Mouse (Mus musculus): ENCODE measurements around the gene Ush2a.

Ush2a gene

GRCm38 (mm10) chr1:188387820-188388471 is 126.1 kb downstream of the Ush2a start:
- DNase-seq, result peak in 1 of 2 experiments; percentile 15

DNA sequence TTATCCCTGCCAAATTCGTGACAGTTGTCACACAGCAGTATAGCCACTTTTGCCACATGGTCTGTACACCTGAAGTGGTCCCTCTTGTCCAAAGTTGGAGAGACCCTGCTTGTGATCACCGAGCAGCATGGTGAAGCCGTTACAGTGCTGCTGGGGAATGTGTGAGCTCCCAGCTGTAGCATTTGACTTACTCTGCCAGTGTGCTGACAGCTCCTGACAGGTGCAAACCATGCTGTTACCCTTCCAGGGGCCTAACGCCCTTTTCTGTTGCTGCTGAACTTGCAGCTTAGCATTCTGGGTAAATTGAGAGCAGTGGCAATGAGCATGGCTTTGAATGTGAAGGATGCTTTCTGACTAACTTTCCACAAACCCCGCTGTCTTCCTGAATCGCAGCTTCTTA is 128.3 kb downstream of the Ush2a start:
- DNase-seq, result no peak

DNA sequence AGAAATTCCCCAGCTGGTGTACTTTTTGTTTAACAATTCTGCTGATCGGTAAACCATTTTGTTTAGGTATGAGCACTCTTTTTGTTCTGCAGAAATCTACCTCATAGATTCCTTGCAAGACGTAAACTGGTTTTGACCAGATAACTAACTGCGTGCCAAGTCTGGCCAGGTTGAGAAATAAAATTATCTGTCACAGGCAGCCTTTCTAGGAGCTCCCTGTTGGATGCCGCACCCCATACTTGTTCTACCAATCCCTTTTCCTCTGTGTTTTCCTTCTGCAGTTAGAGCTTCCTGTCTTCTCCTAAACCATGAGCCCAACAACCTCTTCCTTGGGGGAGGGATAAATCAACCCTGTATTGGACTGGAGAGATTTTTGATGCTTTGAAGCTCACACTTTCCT is 145.4 kb downstream of the Ush2a start:
- DNase-seq, result no peak

GRCm38 (mm10) chr1:188407613-188408386 is 146.0 kb downstream of the Ush2a start:
- DNase-seq, result no peak

DNA sequence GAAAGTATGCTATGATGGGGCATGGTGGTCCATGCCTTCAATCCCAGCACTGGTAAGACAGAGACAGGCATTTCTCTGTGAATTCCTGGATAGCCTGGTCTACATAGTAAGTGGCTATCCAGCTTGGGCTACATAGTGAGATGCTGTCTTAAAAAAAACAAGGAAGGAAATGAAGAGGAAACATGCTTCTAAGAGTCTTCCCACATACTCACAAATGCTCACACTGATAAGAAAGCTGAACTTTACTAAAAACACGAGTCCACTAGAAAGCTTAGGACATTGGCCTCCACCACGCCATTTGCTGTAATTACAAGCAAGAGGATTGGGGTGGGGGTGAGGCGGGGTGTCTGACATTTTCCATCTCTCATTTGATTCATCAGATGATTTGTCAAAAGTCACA is 148.7 kb downstream of the Ush2a start:
- no peak for DNase-seq

DNA sequence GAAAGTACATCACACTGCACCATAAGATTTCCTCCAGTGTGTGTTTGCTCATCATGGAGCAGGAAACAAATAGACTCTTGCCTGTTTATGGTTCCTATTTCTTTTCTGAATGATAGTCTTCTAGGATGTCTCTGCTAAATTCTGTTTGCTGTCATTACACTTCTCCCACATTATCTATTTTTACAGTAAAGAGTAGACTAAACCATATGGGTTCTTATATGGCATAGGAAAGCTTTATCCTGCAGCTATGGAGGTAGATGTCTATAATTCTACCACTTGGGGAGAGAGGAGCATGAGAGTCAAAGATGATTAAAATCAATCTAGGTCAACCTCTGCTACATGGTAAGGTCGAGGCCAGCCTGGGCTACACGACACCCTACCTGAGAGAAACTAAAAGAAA is 158.7 kb downstream of the Ush2a start:
- no peak for DNase-seq

GRCm38 (mm10) chr1:188428172-188428571 is 166.3 kb downstream of the Ush2a start:
- DNase-seq, result no peak

- DNase-seq, result peak; percentile 2 to 6
Measured at GRCm38 (mm10) chr1:188430689-188431088, 168.9 kb downstream of the Ush2a start.

DNA sequence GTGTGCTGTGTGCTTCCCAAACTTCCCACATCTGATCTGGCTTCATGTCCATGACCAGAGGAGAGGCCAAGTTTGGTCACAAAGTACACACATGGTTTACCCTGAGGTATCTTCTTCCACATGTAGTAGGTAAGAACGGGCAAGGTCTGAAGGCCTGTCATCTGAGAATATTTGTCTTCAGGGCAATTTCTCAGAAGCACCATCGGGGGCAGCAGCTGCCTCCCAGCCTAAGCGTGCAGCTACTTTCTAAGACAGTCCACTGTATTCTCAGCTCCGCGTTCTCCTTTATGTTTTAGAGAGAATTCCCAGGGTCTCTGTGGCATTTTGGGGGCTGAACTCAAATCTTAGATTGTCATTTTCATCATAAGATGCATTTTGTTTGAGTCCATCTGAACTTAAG is 186.1 kb downstream of the Ush2a start:
- DNase-seq, result no peak

DNA sequence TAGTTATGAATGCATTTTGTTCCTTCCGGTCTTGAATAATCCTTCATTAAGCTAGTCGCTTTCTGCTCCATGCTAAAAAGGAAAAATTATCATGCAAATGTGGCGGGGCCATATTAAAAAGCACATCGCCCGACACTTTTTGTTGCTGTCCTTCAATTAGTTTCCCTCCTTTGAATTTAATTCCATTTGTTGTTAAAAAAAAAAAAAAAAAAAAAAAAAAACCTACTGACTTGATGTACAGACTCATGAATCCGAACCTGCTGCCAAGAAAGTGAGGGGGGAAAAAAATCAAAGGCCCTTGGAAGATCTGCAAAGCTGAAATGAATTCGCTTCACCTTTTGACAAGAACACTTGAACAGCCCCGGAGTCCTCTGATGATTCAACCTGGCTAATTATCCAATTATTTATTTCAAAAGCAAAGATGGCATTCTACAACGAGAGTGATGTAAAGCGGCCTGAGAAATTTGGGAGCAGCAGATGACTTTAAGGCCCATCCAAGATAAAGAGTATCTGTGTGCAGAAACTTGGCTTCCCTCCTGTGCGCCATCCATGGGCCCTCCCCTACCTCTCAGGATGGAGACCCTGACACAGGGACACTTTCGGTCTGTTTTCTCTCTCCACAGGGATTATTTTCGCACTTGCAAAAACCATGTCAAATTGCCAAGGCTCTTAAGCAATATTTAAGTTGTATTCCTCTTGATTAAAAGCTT is 194.8 kb downstream of the Ush2a start:
- peak in 1 of 2 experiments; percentile 7 for DNase-seq

DNA sequence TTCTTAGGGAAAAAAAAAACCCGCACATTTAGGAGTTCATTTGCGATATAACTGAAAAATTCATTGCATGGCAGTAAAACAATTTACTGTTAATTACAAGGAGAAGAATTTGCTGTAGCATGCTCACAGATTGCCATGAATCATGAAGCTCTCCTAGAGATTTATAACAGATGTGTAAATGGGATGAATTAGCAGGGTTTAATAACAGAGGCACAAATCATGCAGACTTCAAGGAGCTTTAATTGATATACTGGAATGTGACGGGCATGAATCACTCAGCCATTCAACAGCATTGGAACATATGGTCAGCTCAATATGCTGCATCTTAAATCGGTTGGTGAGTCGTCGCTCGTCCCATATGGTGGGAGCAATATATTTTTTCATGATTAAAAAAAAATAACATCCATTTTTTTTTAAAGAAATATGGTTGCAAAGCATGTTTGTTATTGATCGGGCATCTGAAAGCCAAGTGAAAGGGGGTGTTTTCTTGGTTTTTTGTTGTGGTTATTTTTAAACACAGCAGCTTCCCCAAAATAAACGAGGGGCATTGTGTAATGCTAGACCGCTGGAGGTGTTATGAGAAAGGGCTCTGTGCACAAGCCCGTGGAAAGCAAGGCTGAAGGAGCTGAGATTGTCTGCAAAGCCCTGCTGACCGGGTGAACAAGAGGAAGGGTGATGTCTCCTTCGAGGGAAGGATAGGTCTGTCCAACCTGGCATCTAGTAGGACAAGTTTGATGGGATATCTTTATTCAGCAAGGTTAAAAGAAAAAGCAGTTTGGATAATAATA is 195.6 kb downstream of the Ush2a start:
- DNase-seq, result no peak

- no peak for DNase-seq
Measured at GRCm38 (mm10) chr1:188461203-188461602, 199.4 kb downstream of the Ush2a start.

DNA sequence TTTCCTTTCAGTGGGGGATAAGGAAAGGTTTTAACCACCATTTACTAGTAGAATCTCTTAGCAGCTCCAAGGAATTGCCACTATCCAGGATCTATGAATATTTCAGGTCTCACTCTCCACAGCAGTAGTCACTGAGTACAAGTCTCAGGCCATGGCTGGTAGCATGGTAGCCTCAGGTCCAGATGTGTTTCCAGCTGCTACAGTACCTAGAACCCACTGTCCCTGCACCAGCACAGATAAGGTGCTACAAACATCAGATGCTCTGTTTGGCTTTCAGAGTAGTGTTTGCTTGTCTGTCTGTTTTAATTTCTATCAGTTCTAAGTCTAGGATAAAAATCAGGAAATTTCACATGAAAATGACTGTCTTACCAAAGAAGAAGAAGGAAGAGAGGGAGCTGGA is 202.8 kb downstream of the Ush2a start:
- DNase-seq, result no peak

DNA sequence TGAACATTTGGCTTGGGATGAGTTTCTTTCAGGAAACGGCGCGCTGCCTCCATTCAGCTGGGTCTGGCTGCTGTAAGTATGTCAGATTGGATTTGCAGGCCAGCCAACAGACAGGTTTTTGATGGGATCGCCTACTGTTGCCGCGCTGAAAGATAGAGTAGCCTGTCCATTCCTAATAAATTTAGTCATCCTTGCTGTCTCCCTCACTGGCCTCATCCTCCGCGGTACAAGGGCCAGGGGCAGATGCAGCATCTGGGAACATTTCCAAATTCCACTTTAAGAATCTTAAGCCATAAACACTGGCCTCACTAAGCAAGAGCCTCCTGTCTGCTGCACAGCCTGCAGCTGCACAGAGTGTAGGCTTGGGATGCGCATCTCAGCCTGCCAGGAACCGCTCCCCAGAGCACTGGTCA is 206.6 kb downstream of the Ush2a start:
- DNase-seq, result peak; percentile 8 to 27

DNA sequence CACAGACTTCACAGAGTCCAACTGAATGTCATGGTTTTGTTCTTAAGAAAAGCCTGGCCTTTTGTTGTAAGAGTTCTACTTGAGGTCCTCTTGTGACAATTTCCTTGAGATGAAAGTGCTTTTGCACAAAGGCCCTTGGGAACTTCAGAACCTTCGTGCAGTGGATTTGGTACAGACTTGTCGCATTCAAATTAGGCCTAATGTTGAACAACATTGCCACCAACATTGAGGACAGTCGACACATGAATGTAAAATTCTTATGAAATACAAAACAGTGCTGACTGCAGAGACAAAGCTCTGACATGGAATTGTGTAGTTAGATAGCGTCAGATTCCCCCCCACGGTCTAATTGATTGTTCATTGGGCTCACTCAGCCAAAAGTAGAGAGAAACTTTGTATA is 243.1 kb downstream of the Ush2a start:
- no peak for DNase-seq

GRCm38 (mm10) chr1:188518792-188519191 is 257.0 kb downstream of the Ush2a start:
- DNase-seq, result no peak

- DNase-seq, result no peak
Measured at GRCm38 (mm10) chr1:188527451-188527850, 265.6 kb downstream of the Ush2a start.

DNA sequence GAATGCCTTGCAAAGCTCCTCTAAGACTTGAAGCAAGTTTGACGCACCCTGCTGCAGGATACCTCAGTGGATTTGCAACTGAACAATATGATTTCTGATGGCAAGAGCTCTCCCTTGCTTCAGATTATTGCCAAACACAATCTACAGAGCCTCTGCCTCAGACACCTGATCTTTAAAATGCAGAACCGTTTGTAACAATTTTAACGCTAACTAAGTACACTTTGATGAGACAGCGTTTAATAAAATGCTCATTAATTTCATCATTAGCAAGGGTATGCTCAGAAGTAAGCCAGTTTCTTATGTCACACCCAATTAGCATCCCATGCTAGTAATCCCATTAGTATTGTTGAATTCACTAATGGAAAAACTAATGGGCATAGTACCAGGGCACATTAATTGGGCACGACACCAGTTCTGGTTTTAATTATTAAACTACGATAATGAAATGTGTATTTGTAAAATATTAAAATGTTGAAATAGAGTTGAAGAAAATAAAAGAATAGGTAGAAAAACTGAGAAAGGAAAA is 267.8 kb downstream of the Ush2a start:
- DNase-seq, result no peak

- no peak for DNase-seq
Measured at GRCm38 (mm10) chr1:188537021-188537420, 275.2 kb downstream of the Ush2a start.

DNA sequence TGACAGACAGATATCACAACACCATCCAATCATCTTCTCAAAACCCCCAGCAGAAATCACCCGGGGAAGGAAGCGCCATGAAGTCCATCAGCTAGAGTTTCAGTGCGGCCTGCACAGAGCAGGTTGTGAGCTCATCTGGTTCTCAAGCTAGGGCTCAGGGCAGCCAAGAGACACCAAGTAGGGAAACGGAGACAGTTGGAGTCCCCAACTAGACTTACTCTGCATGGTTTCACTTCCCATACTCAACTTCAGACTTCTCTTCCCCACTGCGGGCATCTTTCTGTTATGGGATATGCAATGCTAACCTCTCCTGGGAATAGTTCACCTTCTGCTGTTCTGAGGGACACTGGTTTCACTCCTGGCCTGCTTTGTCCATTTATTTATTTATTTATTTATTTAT is 277.8 kb downstream of the Ush2a start:
- DNase-seq, result no peak

DNA sequence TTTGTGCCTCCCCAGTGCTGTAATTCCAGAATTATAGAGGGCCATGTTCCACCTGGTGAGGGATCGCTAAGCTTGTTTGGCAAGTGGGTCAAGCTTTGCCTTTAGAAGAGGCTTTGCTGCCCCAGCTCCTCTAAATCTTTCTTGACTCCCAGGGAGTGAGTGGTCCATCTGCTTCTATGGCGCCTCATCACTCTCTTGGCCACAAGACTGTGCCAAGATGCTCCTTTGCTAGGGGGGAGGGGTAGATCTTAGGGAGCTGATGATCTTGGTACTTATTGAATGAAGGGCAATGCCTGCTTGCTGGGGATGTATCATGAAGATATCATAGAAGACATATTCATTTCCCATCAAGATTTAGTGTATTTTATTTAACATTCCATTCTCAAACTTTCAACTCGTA is 279.7 kb downstream of the Ush2a start:
- no peak for DNase-seq

DNA sequence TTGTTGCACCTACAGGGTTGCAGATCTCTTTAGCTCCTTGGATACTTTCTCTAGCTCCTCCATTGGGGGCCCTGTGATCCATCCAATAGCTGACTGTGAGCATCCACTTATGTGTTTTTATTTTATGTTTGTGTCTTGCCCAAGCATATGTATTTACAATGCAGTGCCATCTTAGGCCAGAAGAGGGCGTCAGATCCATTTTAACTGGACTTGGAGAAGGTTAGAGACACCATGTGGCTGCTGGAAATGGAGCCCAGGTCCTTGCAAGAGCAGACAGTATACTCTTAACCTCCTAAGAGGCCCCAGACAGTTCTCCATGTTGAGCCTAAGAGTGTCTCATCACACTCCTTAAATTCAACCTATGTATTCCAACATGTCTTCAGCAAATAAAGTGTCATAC is 281.5 kb downstream of the Ush2a start:
- DNase-seq, result no peak

DNA sequence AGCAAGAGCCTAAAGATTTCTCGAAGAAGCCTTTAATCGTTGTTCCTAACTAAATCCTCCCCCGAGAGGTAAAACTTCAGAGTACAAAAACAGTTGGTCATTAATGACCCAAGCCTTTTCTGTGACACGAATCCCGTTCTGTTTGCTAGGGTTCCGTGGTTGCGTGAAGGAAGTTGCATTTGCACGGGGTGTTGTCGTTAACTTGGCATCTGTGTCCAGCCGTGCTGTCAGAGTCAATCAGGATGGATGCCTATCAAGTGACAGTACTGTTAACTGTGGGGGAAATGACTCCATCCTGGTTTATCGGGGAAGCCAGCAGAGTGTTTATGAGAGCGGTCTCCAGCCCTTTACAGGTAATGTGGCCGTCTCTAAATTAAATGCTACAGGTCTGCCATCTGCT is 287.9 kb downstream of the Ush2a start:
- DNase-seq, result no peak
